Mouse (Mus musculus) MEL-GATA-1-ER (cell line): ENCODE measurements around the gene Cacna2d4.

Source experiments
- DNase-seq: peaks from one replicate; pipeline ENCODE4 v3.0.0-alpha.2; 2012; ENCODE audit warnings: low read depth; ENCODE audit errors: extremely low read depth

The Cacna2d4 gene

GRCm38 (mm10) chr6:119219237-119219870 lies 17.0 kb upstream of the Cacna2d4 start:
- no peak for DNase-seq

GRCm38 (mm10) chr6:119220297-119220696 lies 16.0 kb upstream of the Cacna2d4 start:
- DNase-seq, result peak; percentile 19

- no peak for DNase-seq
Measured at GRCm38 (mm10) chr6:119224451-119225195, 11.7 kb upstream of the Cacna2d4 start.

- no peak for DNase-seq
Measured at GRCm38 (mm10) chr6:119225226-119225625, 11.1 kb upstream of the Cacna2d4 start.

GRCm38 (mm10) chr6:119225731-119226130 lies 10.6 kb upstream of the Cacna2d4 start:
- DNase-seq, result no peak

GRCm38 (mm10) chr6:119227001-119227400 lies 9.3 kb upstream of the Cacna2d4 start:
- DNase-seq, result no peak

GRCm38 (mm10) chr6:119228861-119229603 lies 7.3 kb upstream of the Cacna2d4 start:
- DNase-seq, result no peak

GRCm38 (mm10) chr6:119233066-119233465 lies 3.3 kb upstream of the Cacna2d4 start:
- no peak for DNase-seq

- no peak for DNase-seq
Measured at GRCm38 (mm10) chr6:119235441-119235840, 885 bp upstream of the Cacna2d4 start.

- DNase-seq, result no peak
Measured at GRCm38 (mm10) chr6:119237427-119237989, 1.2 kb downstream of the Cacna2d4 start.

- DNase-seq, result no peak
Measured at GRCm38 (mm10) chr6:119239341-119240005, 3.1 kb downstream of the Cacna2d4 start.

GRCm38 (mm10) chr6:119240256-119240655 lies 3.9 kb downstream of the Cacna2d4 start:
- DNase-seq, result no peak

GRCm38 (mm10) chr6:119240871-119241705 lies 4.8 kb downstream of the Cacna2d4 start:
- DNase-seq, result no peak

GRCm38 (mm10) chr6:119246082-119246481 lies 9.8 kb downstream of the Cacna2d4 start:
- DNase-seq, result no peak

GRCm38 (mm10) chr6:119248578-119248977 lies 12.3 kb downstream of the Cacna2d4 start:
- DNase-seq, result no peak

- no peak for DNase-seq
Measured at GRCm38 (mm10) chr6:119249726-119250125, 13.4 kb downstream of the Cacna2d4 start.

GRCm38 (mm10) chr6:119251704-119252103 lies 15.4 kb downstream of the Cacna2d4 start:
- DNase-seq, result no peak

GRCm38 (mm10) chr6:119276713-119277112 lies 40.4 kb downstream of the Cacna2d4 start:
- no peak for DNase-seq

GRCm38 (mm10) chr6:119280761-119281160 lies 44.4 kb downstream of the Cacna2d4 start:
- DNase-seq, result no peak

GRCm38 (mm10) chr6:119301310-119301709 lies 65.0 kb downstream of the Cacna2d4 start:
- DNase-seq, result no peak
